Mouse (Mus musculus) cerebellum, postnatal 14 days (tissue): Measurements from ENCODE around the gene Clmn.
A peak's percentile ranks its signal among the peaks of the same experiment; 100 is the strongest.

ENCODE experiments used
- DNase-seq, 2 experiments: peaks; one replicate each; pipeline ENCODE4 v3.0.0; 2021; ENCODE audit warnings: mixed read lengths in 2 of 2

Gene Clmn

DNA sequence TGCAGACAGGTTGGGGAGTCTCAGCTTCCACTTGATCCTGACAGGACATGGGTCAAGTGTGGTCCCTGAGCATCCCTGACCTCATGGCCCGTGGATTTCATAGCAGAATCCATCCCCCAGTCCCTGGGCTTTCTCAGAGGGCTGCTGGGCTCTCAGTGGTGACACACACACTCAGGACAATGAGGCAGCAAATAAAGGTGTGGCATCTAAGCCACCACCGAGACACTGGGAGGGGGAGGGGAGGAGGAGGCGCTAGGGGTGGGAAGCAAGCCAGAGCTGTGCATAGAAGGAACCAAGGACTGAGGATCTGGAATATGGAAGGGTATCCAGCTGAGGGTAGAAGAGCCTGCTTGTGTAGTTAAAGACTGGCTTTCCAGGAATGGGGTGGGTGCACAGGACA is 11.2 kb upstream of the Clmn start:
- DNase-seq, result no peak

DNA sequence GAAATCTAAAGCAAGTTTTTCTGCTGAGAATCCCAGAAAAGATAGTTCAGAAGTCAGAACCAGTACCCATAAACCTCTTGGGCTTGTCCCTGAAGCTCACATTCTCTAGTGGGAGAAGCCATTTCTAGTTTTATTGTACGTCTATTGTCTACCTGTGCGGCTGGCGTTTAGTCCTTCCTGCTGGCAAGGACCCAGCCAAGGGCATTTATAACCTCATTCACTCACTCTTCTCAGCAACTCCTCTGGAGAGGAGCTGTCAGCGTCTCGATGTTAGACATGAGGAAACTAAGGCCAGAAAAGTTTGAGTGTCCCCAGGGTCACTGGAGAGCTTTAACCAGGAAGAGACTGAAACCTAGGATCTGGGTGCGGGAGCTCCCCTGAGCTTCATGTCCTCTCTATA is 7.1 kb upstream of the Clmn start:
- DNase-seq, result no peak

DNA sequence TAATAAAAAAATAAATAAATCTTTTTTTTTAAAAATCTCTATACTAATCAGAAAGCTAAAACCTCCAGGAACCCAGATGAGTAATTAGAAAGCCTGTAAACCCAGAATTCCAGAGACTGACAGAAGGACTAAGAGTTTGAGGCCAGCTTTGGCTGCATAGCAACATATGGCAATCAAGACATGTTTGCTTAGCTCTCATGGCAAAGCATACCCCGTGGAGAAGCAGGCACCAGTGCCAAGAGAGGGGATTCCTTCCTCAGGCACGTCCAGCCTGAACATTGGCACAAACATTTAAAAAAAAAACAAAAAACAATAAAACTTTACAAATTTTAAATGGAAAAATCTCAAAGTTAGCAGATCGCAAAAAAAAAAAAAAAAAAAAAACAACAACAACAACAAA is 4.9 kb upstream of the Clmn start:
- DNase-seq, result peak in 1 of 2 experiments; percentile 53

DNA sequence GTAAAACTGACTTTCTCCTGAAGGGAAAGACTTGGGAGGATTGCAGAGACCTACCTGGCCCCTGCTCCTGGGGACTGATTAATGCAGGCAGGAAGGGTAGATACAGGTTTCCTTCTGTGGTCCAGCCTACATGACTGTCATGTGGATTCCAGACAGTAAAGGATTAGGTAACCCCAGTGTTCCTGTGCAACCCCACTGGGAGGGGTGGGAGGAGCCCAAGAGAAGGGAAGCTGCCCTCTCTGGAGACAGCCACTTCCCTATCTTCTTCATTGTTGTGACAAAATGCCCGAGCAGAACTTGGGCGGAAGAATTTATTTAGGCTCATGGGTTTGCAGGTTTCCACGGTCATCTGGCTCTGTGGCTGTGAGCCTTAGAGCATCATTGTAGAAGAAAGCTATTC is 3.6 kb upstream of the Clmn start:
- DNase-seq, result no peak

DNA sequence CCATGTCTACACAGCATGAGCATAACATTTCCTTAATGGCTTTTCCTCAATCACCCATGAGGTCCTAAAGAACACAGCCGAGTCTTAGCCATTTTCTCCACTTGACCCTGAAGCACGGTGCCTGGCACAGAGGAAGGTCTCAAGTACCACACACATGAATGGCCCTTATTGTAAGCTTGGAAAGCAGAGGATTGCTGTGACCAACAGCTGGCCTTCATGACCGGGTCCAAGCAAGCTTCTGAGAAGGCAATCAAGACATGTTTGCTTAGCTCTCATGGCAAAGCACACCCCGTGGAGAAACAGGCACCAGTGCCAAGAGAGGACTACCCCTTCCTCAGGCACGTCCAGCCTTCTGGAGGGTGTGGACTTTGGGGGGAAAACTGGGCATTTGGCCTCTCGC is 3.0 kb upstream of the Clmn start:
- DNase-seq, result no peak

GRCm38 (mm10) chr12:104865166-104865535 is 275 bp upstream of the Clmn start:
- DNase-seq, result no peak

GRCm38 (mm10) chr12:104863653-104864052 is 1.2 kb downstream of the Clmn start:
- no peak for DNase-seq

DNA sequence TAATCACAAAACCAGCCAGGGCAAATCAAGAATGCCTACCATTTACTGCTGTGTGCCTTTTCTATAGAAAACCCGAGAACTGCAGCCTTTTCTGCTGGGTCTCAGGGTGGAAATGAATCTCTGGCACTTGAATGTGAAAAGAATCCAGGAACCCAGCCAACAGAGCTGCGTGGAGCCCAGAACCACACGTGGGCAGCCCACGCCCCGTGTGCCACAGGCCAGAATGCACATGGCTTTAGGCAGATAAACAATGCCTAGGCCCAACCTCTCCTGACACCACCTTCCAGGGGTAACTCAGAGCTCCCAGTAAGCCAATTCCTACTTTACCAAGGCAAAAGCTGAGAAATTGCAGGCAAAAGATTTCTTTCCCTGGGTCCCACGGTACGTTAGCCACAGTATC is 5.7 kb downstream of the Clmn start:
- DNase-seq, result peak; percentile 77 to 78

DNA sequence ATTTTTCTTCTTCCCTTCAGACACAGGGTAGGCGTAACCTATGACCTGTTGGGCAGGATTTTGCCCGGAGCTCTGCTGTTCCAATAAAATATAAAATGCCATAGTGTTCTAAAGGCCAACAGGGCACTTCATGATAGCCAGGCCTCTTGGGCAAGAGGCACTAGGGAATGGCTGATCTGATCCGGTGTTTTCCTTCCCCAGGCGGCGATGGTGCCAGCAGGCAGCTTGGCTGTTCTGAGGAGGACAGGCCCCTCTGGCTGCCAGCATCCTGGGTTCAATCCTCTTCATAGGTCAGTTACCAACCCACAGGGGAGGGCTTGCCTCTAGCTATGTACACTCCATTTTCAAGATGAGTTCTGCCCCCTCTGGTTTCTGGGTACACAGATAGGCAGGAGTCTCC is 6.1 kb downstream of the Clmn start:
- DNase-seq, result peak in 1 of 2 experiments; percentile 53

DNA sequence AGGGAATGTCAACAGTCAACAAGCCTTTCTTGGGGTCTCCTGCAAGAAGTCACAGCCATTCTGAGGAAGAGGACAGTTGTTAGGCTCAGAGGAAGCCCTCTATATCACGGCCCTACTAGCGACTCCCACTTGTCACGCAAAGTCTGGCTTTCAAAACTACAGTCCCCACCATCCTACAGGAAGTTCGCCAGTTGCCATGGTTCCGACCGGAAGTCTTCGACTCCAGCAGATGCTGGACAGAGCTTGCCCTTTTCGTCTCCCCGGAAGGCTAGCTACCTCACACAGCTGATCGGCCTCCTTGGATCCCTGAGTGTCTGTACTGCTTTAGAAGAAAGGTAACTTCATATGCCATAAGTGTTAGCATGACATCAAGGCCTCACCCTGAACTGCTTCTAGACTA is 7.3 kb downstream of the Clmn start:
- no peak for DNase-seq

DNA sequence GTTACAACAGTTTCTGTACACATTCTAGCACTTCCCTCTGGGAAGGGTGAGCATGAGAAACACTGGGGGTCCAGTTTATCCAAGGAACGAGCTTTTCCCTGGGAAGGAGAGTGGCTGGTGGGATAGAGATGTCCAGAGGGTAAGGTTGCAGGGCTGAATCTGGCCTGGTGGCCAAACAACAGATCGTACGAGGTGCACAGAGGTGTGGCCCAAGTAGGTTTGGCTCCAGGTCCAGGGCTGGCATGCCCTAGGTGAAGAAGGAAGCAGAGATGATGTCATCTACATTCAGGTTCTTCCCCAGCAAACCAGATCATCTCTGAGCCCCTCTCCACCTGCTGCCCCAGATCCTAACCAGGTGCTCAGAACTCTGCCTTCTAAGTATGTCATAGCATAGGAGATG is 8.3 kb downstream of the Clmn start:
- no peak for DNase-seq

- DNase-seq, result no peak
These were observed 9.3 kb downstream of the Clmn start for GRCm38 (mm10) chr12:104855548-104855947.

DNA sequence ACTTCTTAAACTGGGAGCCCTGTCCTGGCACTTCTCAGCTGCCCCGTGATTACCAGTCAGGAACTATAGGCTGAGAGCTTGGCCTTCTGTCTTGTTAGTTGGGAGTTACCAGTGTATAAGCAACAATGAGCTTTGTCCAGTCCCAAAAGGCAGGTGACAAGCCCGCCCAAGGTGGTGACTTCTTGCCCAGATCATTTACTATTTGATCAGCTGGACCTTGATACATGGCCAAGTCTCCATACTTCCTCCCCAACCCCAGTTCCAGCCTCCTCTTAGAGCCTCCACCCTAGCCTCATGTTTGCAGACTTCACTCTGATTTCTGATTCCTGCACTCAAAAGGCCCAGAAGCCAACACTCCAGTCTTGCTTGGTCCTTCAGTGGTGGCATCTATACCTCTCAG is 10.1 kb downstream of the Clmn start:
- no peak for DNase-seq

DNA sequence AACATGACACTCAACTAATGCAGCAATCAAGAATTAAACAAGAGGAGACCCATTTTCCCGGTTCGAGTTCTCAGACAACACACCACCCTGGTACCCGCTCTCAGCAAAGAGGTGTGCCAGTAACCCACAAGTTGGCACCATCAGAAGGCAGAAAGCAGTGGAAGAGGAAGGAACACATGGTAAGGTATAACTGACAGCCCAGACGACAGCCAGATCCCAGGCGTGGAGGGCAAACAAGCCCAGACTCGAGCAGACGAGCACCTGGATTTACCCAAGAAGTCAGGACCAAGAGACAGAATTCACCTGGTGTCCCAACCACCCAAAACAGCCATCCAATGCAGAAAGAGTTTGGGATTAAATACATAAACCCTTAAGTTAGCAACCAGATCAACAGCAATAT is 11.5 kb downstream of the Clmn start:
- peak; percentile 64 to 76 for DNase-seq

DNA sequence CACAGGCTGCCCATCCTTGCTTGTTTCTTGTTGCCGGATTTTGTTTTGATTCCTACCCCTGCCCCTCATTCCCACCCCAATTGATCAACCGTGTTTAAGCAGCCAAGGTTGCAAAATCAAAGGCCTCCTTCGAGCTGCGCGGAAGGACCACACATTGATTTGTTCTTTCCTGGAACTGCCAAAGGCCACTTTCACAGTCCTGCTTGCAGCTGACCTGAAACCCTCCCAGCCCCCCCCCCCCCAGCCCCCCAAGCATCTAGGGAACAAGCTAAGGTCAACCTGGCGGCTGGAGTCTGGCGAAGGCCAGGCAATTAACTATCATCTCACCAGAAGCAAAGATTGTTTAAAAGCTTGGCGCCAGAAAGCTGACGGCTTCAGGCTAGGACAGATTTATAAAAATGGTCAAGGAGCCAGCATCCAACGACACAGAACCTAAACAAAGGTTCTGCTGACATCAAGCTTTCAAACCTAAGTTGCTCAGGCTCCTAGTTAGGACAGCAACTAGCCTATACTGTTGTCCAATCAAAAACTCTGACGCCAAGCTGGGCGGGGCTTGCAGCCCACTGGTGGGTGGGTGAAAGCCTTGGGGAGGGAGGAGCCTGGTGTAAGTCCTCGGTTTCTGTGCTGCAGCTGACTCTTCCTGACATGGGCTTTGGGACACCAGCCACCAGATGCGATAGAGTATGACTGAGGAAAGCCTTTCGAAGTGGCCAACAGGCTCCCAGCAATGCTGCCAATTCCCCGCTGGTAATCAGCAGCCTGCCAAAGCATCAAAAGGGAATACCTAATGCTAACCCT is 13.0 kb downstream of the Clmn start:
- DNase-seq, result peak; percentile 56 to 66

GRCm38 (mm10) chr12:104850119-104850518 is 14.8 kb downstream of the Clmn start:
- DNase-seq, result no peak

GRCm38 (mm10) chr12:104848667-104849066 is 16.2 kb downstream of the Clmn start:
- DNase-seq, result peak; percentile 39 to 48

DNA sequence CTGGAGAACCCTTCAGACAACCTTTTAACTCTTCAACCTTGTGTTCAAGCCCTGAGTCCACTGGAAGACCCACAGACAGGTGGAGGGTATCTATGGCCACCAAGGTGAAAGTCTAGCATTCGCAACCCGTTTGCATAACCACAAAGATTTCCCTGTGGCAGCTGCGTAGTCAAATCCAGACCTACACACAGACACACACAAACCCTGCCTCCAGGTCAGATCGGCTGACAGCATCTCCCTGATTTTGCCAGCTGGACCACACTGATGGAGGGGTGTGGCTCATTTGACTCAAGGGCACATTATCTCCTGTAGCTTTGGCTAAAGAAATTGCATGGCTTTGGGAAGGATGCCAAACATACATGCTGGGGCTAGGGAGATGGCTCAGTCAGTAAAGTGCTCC is 17.6 kb downstream of the Clmn start:
- DNase-seq, result no peak

DNA sequence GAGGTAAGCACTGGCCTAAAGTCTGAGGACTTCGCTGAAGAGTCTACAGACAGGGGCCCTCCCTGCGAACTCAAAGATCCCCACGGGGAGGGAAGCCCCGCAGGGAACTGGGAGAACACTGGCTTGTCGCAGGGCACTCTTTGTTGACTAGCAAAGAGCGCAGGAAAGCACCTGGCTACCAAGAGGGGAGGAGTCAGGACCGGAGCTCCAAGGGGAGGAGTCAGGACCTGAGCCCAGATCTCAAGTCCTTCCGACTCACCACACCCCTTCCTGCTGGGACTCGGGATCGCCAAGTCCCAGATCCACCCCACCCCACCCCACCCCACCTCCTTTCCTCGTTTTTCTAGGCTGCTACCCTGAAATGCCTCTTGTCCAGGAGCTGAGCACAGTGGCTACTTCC is 19.2 kb downstream of the Clmn start:
- DNase-seq, result no peak

GRCm38 (mm10) chr12:104844989-104845388 is 19.9 kb downstream of the Clmn start:
- no peak for DNase-seq

DNA sequence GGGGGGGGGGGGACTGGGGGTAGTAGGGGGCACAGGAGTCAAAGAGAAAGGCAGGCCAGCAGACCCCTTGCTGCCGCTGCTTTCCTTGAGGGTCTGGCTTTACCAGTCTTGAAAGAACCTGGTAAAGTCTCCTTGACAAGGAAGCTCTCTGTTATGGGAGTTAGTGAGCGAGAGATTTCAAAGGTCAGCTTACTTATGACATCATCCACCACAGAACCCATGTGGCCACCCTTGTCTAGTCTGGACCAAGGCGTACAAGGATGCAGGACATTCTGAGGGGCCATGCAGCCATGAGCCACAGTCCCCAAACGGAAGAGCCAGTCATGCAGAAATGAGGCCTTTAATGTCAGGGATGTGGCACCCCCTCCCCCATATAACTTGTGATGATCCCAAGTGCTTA is 20.6 kb downstream of the Clmn start:
- no peak for DNase-seq

DNA sequence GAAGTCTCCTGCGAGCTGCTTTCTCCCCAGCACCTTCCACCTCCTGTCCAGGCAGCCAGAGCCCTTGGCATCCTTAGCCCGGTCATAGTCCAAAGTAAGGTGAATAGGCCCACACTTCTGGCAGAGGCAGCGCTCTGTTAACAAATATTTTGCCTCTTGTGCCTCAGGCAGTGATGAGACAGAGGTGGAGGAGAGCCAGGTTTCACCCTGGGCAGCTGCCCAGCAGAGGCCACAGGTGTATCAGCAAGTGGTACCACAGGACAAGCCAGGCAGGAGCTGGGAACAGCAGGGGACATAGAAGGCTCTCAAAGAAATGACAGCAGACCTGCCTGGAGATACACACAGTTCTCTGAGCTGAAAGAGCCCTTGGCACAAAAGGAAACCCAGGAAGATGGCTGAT is 23.6 kb downstream of the Clmn start:
- DNase-seq, result peak in 1 of 2 experiments; percentile 48

GRCm38 (mm10) chr12:104838987-104839386 is 25.9 kb downstream of the Clmn start:
- DNase-seq, result peak; percentile 69 to 73

- DNase-seq, result peak; percentile 40 to 45
These were observed 26.4 kb downstream of the Clmn start for GRCm38 (mm10) chr12:104838462-104838861.

DNA sequence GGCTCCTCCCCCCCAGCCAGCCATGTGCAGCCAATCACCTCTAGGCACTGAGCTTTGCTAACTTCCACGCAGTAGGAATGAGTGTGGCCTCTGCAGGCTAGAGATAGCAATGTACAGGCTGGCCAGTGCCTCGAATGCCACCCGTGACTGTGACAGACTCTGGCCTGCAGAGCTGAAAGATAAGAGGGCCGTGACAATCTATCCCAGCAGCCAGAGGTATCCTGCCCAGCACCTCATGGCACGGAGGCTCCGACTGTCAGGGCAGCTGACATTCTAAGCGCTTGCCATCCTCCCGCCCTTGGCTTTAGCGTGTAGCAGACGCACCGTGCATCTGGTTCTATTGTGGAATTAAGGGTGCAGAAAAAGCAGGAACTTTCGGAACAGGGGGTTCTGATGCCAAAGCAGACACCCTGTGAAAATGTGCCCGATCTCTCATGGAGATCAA is 26.9 kb downstream of the Clmn start:
- DNase-seq, result peak; percentile 44 to 54
